Mouse (Mus musculus): ENCODE results near the gene Lsamp. TPM values are rescaled to one million over a fixed set of nuclear protein-coding genes. Genes with fewer than 3 reads are reported as not detected.
"Not testable (repeated sequence)": the region's sequence is repeated elsewhere in the genome, so short reads cannot be mapped to it uniquely, and the experiment has no call there.

Lsamp gene
- total and polyA plus RNA-seq, 3 experiments: 0.97 to 2.3 (median 1.1) TPM

GRCm38 (mm10) chr16:41965636-41966035, 1981.5 kb downstream of the Lsamp start:
- Histone ChIP-seq H3K9ac (ENCODE audit: low read depth, low read length) (no peak overlapping the region), H3K4me1 (ENCODE audit: control insufficient read depth, insufficient read depth, low read length) (no peaks in the 10 kb centered on the region), H3K79me2 (replicated peaks; ENCODE audit: control insufficient read depth, insufficient read depth, low read length) (no peaks in the 10 kb centered on the region), H3K36me3 (ENCODE audit: control insufficient read depth, insufficient read depth, low read length) (no peaks in the 10 kb centered on the region), H3K4me3 (no peak overlapping the region), H3K27me3 (ENCODE audit: control insufficient read depth, insufficient read depth, low read length) (no peaks in the 10 kb centered on the region), H3K27ac (no peak overlapping the region)
- DNase-seq: no peak
- intact Hi-C loops (cut with DNase I): no loop called here
- TF ChIP-seq EP300 (IDR thresholded peaks at IDR 0.05; ENCODE audit: insufficient read depth, low read depth, low read length): no peak
- TF ChIP-seq POLR2A (IDR thresholded peaks at IDR 0.05; ENCODE audit: insufficient read depth, low read depth, low read length): no peak
- TF ChIP-seq CTCF (IDR thresholded peaks at IDR 0.05): no peak
- 49% methylated on average over 1 of the region's 1 CpGs for WGBS

- H3K27me3 ChIP-seq (ENCODE audit: control insufficient read depth, insufficient read depth, low read length): no peaks in the 10 kb centered on the region
- intact Hi-C loops (cut with DNase I): no loop called here
- TF ChIP-seq CTCF (IDR thresholded peaks at IDR 0.05) (no peak), EP300 (IDR thresholded peaks at IDR 0.05; ENCODE audit: insufficient read depth, low read depth, low read length) (no peak), POLR2A (IDR thresholded peaks at IDR 0.05; ENCODE audit: insufficient read depth, low read depth, low read length) (no peak)
- 58% methylated on average over 2 of the region's 2 CpGs for WGBS
- H3K4me3 ChIP-seq: no peak overlapping the region
- H3K27ac ChIP-seq: no peak overlapping the region
- H3K4me1 ChIP-seq (ENCODE audit: control insufficient read depth, insufficient read depth, low read length): no peaks in the 10 kb centered on the region
- no peaks in the 10 kb centered on the region for H3K36me3 ChIP-seq (ENCODE audit: control insufficient read depth, insufficient read depth, low read length)
- H3K9ac ChIP-seq (ENCODE audit: low read depth, low read length): no peak overlapping the region
- H3K79me2 ChIP-seq (replicated peaks; ENCODE audit: control insufficient read depth, insufficient read depth, low read length): no peaks in the 10 kb centered on the region
- no peak for DNase-seq
Measured at GRCm38 (mm10) chr16:41969215-41969614, 1985.1 kb downstream of the Lsamp start.

- Histone ChIP-seq H3K9ac (ENCODE audit: low read depth, low read length) (no peak overlapping the region), H3K27ac (no peak overlapping the region), H3K36me3 (ENCODE audit: control insufficient read depth, insufficient read depth, low read length) (no peaks in the 10 kb centered on the region), H3K27me3 (ENCODE audit: control insufficient read depth, insufficient read depth, low read length) (no peaks in the 10 kb centered on the region), H3K79me2 (replicated peaks; ENCODE audit: control insufficient read depth, insufficient read depth, low read length) (no peaks in the 10 kb centered on the region), H3K4me1 (ENCODE audit: control insufficient read depth, insufficient read depth, low read length) (no peaks in the 10 kb centered on the region), H3K4me3 (no peak overlapping the region)
- 65% methylated on average over 2 of the region's 2 CpGs for WGBS
- no peak for DNase-seq
- TF ChIP-seq EP300 (IDR thresholded peaks at IDR 0.05; ENCODE audit: insufficient read depth, low read depth, low read length): no peak
- TF ChIP-seq POLR2A (IDR thresholded peaks at IDR 0.05; ENCODE audit: insufficient read depth, low read depth, low read length): no peak
- no peak for TF ChIP-seq CTCF (IDR thresholded peaks at IDR 0.05)
- intact Hi-C loops (cut with DNase I): no loop called here
Measured at GRCm38 (mm10) chr16:41974866-41975719, 1990.9 kb downstream of the Lsamp start.

GRCm38 (mm10) chr16:41976897-41977296, 1992.7 kb downstream of the Lsamp start:
- WGBS: 65% methylated on average over 5 of the region's 5 CpGs
- H3K27ac ChIP-seq: no peak overlapping the region
- no peak for DNase-seq
- H3K4me1 ChIP-seq (ENCODE audit: control insufficient read depth, insufficient read depth, low read length): no peaks in the 10 kb centered on the region
- no peak overlapping the region for H3K4me3 ChIP-seq
- intact Hi-C loops (cut with DNase I): no loop called here
- no peaks in the 10 kb centered on the region for H3K36me3 ChIP-seq (ENCODE audit: control insufficient read depth, insufficient read depth, low read length)
- H3K27me3 ChIP-seq (ENCODE audit: control insufficient read depth, insufficient read depth, low read length): no peaks in the 10 kb centered on the region
- no peak overlapping the region for H3K9ac ChIP-seq (ENCODE audit: low read depth, low read length)
- H3K79me2 ChIP-seq (replicated peaks; ENCODE audit: control insufficient read depth, insufficient read depth, low read length): no peaks in the 10 kb centered on the region
- TF ChIP-seq EP300 (IDR thresholded peaks at IDR 0.05; ENCODE audit: insufficient read depth, low read depth, low read length) (no peak), CTCF (IDR thresholded peaks at IDR 0.05) (no peak), POLR2A (IDR thresholded peaks at IDR 0.05; ENCODE audit: insufficient read depth, low read depth, low read length) (no peak)

GRCm38 (mm10) chr16:41996956-41997355, 2012.8 kb downstream of the Lsamp start:
- Histone ChIP-seq H3K4me1 (ENCODE audit: control insufficient read depth, insufficient read depth, low read length) (no peaks in the 10 kb centered on the region), H3K9ac (ENCODE audit: low read depth, low read length) (no peak overlapping the region), H3K36me3 (ENCODE audit: control insufficient read depth, insufficient read depth, low read length) (no peaks in the 10 kb centered on the region), H3K79me2 (replicated peaks; ENCODE audit: control insufficient read depth, insufficient read depth, low read length) (no peaks in the 10 kb centered on the region), H3K4me3 (no peak overlapping the region), H3K27ac (no peak overlapping the region), H3K27me3 (ENCODE audit: control insufficient read depth, insufficient read depth, low read length) (no peaks in the 10 kb centered on the region)
- WGBS: 74% methylated on average over 1 of the region's 1 CpGs
- no peak for DNase-seq
- TF ChIP-seq POLR2A (IDR thresholded peaks at IDR 0.05; ENCODE audit: insufficient read depth, low read depth, low read length): no peak
- no peak for TF ChIP-seq CTCF (IDR thresholded peaks at IDR 0.05)
- TF ChIP-seq EP300 (IDR thresholded peaks at IDR 0.05; ENCODE audit: insufficient read depth, low read depth, low read length): no peak
- intact Hi-C loops (cut with DNase I): no loop called here

GRCm38 (mm10) chr16:42002925-42003324, 2018.8 kb downstream of the Lsamp start:
- WGBS: 86% methylated on average over 5 of the region's 5 CpGs
- Histone ChIP-seq H3K9ac (ENCODE audit: low read depth, low read length) (no peak overlapping the region), H3K4me1 (ENCODE audit: control insufficient read depth, insufficient read depth, low read length) (no peaks in the 10 kb centered on the region), H3K27me3 (ENCODE audit: control insufficient read depth, insufficient read depth, low read length) (no peaks in the 10 kb centered on the region), H3K79me2 (replicated peaks; ENCODE audit: control insufficient read depth, insufficient read depth, low read length) (no peaks in the 10 kb centered on the region), H3K36me3 (ENCODE audit: control insufficient read depth, insufficient read depth, low read length) (no peaks in the 10 kb centered on the region), H3K4me3 (no peak overlapping the region), H3K27ac (no peak overlapping the region)
- TF ChIP-seq CTCF (IDR thresholded peaks at IDR 0.05): no peak
- TF ChIP-seq POLR2A (IDR thresholded peaks at IDR 0.05; ENCODE audit: insufficient read depth, low read depth, low read length): no peak
- TF ChIP-seq EP300 (IDR thresholded peaks at IDR 0.05; ENCODE audit: insufficient read depth, low read depth, low read length): no peak
- no peak for DNase-seq
- intact Hi-C loops (cut with DNase I): no loop called here

- H3K79me2 ChIP-seq (replicated peaks; ENCODE audit: control insufficient read depth, insufficient read depth, low read length); intact Hi-C loops (cut with DNase I); H3K36me3 ChIP-seq (ENCODE audit: control insufficient read depth, insufficient read depth, low read length); DNase-seq; H3K4me1 ChIP-seq (ENCODE audit: control insufficient read depth, insufficient read depth, low read length); H3K9ac ChIP-seq (ENCODE audit: low read depth, low read length); H3K27ac ChIP-seq; H3K27me3 ChIP-seq (ENCODE audit: control insufficient read depth, insufficient read depth, low read length); H3K4me3 ChIP-seq: not testable (repeated sequence)
- WGBS: 89% methylated on average over 11 of the region's 11 CpGs
Measured at GRCm38 (mm10) chr16:42003506-42003905, 2019.3 kb downstream of the Lsamp start.
